Mouse (Mus musculus) naive thymus-derived CD4-positive, alpha-beta T cell, adult 5 months (primary cell): ENCODE results near the gene Pbx3. TPM values are rescaled to one million over a fixed set of nuclear protein-coding genes. Genes with fewer than 3 reads are reported as not detected.

Experiments
- polyA plus RNA-seq: library from polyadenylated mRNA; unstranded; fragments of 100-300 nt; shearing (Covaris generic); gene quantifications from one replicate; pipeline ENCODE4 v1.2.1, GENCODE M21; 2017

The Pbx3 gene
- 1.9 TPM for polyA plus RNA-seq

GRCm38 (mm10) chr2:34372305-34373301 lies at the start of gene Pbx3:
Gene Pbx3 (minus strand): TSS chr2:34373142.

GRCm38 (mm10) chr2:34406601-34407464 lies 33.9 kb upstream of the Pbx3 start, which contains the start of gene Mapkap1:
Gene Mapkap1 (plus strand): TSS chr2:34406771.

Other genes with a start within 250 kb of the Pbx3 start
- 100 TPM for gene Mapkap1, start 33.6 kb upstream of the Pbx3 start, polyA plus RNA-seq